Mouse (Mus musculus): ENCODE results near the gene Yif1a.

Gene Yif1a

GRCm38 (mm10) chr19:5060365-5061330, 27.7 kb upstream of the Yif1a start:
- DNase-seq, result no peak

DNA sequence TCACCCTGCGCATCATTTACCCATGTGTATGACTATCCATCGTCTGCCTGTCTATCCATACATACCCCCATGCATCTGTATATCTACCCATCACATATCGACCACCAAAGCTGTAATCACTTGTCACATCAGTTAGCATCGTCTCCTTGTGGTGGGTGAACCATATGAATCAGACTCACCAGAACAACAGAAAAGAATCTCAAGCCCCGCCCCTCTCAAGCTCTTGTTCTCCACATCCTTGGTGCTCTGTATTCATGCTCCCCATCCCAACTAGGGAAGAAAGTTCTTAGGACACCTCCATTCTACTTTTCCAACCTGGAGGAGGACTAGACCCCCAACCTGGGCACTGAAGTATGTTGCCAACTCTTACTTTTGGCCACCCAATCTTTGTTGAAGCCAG, 26.3 kb upstream of the Yif1a start:
- no peak for DNase-seq

- no peak for DNase-seq
Observed at GRCm38 (mm10) chr19:5062446-5062845, 25.9 kb upstream of the Yif1a start.

- no peak for DNase-seq
Observed at GRCm38 (mm10) chr19:5065104-5065503, 23.2 kb upstream of the Yif1a start.

- DNase-seq, result no peak
Observed at GRCm38 (mm10) chr19:5067040-5067799, 21.1 kb upstream of the Yif1a start.

- no peak for DNase-seq
Observed at GRCm38 (mm10) chr19:5067867-5068569, 20.3 kb upstream of the Yif1a start, which contains the start of gene Cd248. Gene Cd248 (plus strand): TSS chr19:5068078.

DNA sequence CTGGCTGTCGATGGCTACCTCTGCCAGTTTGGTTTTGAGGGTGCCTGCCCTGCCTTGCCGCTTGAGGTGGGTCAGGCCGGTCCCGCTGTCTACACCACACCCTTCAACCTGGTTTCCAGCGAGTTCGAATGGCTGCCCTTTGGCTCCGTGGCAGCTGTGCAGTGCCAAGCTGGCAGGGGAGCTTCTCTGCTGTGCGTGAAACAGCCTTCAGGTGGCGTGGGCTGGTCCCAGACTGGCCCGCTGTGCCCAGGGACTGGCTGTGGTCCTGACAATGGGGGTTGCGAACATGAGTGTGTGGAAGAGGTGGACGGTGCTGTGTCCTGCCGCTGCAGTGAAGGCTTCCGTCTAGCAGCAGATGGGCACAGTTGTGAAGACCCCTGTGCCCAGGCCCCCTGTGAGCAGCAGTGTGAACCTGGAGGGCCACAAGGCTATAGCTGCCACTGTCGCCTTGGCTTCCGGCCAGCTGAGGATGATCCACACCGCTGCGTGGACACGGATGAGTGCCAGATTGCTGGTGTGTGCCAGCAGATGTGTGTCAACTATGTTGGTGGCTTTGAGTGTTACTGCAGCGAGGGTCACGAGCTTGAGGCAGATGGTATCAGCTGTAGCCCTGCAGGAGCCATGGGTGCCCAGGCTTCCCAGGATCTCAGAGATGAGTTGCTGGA, 19.6 kb upstream of the Yif1a start:
- no peak for DNase-seq

DNA sequence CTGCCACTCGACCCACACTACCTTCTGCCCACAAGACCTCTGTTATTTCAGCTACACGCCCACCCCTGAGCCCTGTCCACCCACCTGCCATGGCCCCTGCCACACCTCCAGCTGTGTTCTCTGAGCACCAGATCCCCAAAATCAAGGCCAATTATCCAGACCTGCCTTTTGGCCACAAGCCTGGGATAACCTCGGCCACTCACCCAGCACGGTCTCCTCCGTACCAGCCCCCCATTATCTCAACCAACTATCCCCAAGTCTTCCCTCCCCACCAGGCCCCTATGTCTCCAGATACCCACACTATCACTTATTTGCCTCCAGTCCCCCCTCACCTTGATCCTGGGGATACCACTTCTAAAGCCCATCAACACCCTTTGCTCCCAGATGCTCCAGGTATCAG, 18.9 kb upstream of the Yif1a start:
- DNase-seq, result no peak

DNA sequence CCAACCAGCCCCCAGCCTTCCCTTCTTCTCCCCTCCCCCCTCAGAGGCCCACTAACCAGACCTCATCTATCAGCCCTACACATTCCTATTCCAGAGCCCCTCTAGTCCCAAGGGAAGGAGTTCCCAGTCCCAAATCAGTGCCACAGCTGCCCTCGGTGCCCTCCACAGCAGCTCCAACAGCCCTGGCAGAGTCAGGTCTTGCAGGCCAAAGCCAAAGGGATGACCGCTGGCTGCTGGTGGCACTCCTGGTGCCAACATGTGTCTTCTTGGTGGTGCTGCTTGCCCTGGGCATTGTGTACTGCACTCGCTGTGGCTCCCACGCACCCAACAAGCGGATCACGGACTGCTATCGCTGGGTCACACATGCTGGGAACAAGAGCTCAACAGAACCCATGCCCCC, 18.4 kb upstream of the Yif1a start:
- DNase-seq, result no peak

DNA sequence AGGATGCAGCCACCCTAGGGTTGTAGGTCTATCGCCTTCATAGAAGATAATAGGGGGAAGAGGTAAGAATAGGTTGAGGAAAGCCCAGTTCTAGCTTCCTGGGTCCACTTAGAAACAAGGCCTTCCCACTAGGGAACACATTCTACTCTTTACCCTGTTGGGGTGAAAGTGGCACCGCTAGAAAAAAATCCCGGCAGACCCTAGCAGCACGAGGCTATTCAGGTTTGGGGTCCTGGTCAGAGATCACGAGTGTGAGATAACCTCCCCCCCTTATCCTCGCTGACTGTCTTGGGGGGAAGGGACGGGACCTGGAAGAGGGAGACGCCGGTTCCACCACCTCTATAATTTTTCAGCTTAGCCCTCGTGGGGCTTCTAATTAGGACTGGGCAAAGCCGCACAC, 17.3 kb upstream of the Yif1a start:
- no peak for DNase-seq

DNA sequence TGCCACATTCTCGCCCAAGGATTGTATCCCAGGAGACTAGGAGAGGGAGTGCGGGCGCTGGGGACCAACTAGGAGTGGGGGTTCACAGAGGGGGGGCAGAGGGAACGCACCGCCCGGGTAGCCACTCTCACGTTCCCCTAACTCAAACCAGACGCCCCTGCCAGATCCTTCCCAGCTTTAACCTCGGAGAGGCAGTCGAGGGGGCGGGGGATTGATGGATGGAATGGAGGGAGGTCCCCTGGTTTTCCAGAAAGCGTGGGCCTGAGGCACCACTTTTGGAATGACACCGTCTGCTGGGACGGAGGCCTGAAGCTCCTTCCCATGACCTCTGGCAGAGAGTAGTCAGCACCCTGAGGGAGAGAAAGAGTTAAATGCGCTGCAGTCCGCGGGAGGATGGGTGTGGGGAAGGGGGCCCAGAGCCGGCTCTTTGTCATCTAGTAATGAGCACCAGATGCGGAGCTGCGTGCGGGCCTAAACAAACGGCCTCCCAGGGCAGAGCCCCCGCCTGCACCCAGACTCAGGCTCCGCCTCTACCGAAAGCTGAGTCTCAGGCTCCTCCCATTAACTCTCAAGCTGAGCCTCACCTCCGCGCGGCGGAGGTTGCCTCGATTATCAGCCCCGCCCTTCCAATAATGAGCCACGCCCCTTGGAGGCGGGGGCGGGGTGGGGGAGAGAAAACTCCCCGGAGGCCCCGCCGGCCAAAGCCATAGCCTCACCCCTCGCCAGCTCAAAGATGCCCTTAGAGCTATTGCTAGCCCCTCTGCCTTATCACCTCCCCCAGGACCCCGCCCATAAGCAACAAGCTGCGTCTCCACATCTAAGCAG, 16.6 kb upstream of the Yif1a start:
- DNase-seq, result no peak

- no peak for DNase-seq
Observed at GRCm38 (mm10) chr19:5072389-5073019, 15.8 kb upstream of the Yif1a start.

GRCm38 (mm10) chr19:5073028-5073427, 15.3 kb upstream of the Yif1a start:
- no peak for DNase-seq

- DNase-seq, result no peak
Observed at GRCm38 (mm10) chr19:5073518-5073917, 14.8 kb upstream of the Yif1a start.

GRCm38 (mm10) chr19:5079279-5079678, 9.1 kb upstream of the Yif1a start:
- no peak for DNase-seq

DNA sequence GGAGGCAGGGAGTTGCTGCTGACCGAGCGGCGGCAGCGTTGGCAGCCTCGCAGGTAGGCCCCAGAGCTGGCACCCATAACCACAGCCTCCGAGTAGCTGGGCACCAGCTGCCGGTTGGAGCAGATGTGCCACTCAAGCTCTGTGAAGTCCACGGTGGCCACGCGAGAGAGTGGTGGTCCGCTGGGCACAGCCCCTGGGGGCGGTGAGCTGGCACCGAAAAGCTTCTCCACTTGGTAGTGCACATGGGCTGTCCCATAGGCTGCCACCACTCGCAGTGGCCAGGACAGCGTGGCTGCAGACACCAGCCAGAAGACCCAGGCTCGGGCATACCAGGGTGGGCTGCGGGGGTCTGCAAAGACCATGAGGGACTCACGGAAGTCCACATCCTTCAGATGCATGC, 6.3 kb upstream of the Yif1a start:
- DNase-seq, result no peak

DNA sequence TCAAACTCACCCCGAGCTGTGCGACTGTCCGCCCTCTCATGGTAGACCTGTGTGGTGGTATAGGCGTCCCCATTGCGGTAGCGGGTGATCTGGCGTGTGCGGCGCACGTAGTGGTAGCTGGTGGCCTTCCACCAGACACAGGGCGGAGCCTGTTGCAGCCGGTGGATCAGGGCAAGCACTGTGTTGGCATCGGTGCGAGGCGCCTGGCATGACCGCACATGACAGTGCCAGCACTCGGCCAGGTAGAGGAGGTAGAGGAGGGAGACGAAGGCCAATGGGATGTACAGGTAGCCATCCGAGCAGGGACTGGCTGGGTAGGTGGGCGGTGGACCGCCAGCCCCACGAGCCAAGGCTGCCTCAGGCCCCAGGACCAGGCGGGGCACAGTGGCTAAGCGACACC, 5.7 kb upstream of the Yif1a start:
- no peak for DNase-seq

DNA sequence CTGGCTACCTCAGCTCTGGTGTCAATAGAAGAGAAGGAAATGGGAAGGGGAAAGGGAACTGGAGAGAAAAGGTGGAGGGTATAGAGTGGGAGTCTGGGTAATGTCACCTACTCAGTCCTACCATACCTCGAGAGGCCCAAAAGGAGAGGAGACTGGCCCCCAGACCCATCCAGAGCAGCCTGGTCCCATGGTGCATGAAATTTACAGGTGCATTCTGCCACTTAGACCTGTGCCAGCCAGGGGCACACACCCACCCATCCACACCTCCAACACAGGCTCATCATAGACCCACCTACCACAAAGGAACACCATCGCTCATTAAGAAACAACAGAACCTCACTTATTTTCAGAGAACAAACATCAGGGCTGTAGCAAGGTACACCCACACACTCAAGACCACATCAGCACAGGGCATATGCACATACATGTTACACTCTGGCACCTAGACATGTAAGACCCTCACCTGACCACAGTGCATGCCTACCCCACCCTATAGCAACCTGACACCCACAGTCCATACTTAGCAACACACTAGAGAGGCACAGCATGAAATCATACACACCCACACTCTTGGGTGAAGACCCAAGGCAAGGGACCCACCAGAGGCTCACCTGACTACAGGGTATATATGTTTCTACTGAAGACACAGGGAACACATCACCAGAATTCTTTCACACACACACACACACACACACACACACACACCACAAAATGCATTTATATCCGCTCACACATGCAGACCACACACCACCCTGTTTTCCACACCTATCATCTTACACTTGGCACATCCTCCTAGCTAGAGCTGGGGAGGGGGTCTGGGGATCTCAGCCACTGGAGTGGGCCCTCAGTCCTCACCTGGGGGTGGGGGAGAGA, 4.1 kb upstream of the Yif1a start:
- DNase-seq, result no peak

DNA sequence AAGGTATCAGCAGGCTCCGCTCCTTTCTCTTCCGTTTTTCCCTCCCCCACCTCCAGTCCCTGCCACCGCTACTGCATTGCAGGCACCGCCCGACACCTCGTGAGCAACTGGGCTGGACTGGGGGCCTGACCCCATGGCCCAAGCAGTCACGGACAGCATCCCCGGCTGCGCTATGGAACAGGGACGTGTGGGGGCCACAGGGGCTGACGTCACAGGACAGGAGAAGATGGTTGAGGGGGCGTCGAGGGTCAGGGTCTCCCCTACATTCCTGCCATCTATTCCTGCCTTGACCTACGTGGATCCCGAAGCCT, 3.5 kb upstream of the Yif1a start:
- no peak for DNase-seq

GRCm38 (mm10) chr19:5085145-5085863, 3.0 kb upstream of the Yif1a start, which contains the start of gene Tmem151a:
Gene Tmem151a (minus strand): TSS chr19:5085531.
- no peak for DNase-seq
